Mouse (Mus musculus): ENCODE measurements at regions not wholly inside any gene's neighbourhood (a gene's known extent, or its start where the extent isn't known, plus 50 kb on each side); places are given as distances from the start of the nearest gene placed in this dataset.

DNA sequence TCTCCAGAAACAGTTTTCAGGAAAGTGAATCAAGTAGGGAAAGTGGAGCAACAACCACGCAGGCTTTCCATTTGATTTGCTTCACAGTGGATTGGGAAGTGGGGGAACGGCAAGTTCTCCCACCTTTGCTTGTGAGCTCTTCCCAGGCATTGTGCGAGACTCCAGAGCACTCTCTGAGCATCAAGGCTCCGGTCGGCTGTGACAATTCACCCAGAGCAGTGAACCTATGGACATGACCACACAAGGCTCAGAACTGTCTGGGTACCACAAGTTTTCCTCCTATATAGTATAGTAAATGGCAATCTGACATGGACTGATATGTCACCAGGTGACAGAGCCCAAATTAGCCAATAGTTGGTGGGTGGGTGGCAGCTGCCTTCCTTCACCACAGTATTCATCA is 527.0 kb downstream of the Arl4a start:
- WGBS = 89% methylated on average over 5 of the region's 5 CpGs
- DNase-seq (ENCODE audit: low read depth, low spot score) = no peak

DNA sequence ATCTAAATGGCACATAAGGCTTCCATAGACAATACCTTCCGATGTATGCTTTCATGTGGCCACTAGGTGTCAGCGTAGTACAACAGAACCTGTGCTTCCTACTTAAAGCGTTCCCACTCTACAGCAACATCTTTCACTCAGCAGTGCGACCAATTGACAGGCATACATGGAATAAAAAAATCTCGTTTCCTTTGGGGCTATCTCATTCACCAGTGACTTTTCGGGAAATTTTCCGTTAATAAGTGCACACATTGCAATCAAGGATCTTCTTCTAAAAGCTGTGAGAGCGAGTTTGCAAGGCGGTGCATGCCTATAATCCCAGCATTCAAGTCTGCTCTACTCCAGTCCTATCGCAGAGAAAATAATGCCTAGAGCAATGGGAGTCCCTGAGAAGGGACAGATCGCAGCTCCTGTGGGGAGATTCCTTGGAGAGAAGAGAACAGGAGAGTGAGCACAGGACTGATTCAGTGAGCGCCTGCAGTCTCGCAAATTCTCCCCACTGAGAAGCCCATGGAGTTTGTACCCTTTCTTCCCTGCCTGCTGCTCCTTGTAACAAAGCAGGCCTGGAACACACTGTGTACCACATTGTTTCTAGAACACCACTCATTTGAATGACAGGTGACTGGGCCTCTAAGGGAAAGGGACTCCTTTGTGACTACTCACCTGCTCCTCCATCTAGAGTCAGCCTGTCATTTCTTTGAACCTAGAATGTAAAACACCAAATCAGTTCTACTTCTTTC is 527.6 kb downstream of the Arl4a start:
- peak; percentile 36 for DNase-seq (ENCODE audit: low read depth, low spot score)
- 29% methylated on average over 13 of the region's 13 CpGs for WGBS

DNA sequence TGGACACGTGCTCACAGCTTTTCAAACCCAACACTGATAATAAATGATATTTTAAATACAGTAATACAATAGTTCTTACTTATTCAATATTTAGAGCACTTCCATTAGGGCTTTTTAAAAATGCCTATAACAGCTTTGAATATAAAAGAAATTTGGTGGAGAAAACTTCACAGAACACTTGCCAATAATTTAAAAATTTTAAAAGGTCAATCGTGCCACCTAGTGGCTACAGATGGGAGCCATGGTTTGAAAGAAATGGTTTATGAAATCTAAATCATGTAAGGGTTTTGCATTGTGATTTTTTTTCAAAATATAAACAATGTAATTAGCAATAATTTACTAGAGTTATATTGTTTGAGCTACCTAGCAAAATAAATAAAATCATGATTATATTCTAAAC is 541.6 kb downstream of the Arl4a start:
- 40% methylated on average over 2 of the region's 2 CpGs for WGBS
- no peak for DNase-seq (ENCODE audit: low read depth, low spot score)

DNA sequence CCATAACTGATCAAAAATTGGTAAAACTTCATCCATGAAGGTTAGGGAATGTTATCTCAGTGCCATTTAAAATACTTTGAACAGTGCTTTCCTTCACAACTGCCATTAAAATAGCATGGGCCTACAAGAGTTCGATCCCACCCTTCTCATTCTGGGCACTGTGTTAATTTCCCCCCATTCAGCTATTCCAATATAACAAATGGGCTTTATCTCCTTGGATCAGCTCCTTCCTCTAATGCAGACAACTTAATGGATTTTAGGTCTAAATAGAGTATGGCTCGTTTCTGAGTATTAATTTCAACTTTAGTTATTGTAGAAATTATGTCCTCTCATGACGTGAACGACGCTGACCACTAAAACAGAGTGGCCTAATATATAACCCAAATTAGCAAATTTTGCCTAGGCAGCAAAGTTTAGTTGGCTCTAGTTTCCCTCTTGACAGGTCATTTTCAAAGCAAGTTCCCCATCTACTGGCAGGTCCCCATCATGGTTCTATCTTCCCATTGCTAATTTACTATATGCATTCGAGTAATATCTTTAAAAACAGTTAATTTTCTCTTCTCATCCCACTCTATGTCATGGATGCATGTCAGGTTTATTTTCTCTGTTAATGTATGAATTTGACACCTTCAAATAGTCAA is 544.1 kb downstream of the Arl4a start:
- no peak for DNase-seq (ENCODE audit: low read depth, low spot score)
- WGBS = 60% methylated on average over 6 of the region's 6 CpGs

DNA sequence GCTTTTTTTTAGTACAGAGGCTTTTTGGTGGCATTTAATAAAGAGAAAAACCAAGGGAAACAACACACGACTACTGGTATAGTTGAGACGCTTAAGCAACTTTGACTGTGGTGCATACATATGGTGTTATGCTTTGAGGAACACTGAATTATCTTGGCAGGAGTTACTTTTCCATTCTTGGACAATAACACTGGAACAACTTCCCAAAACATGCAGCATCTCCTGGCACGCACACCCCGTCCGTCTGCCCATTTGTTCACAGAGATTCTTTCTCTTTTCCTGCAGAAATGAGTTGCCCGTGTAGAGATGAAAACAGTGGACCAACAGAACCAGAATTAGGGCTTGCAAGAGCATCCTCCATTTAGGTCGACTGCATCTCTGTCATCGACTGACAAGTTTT is 544.7 kb downstream of the Arl4a start:
- DNase-seq (ENCODE audit: low read depth, low spot score) = no peak
- 71% methylated on average over 8 of the region's 8 CpGs for WGBS

DNA sequence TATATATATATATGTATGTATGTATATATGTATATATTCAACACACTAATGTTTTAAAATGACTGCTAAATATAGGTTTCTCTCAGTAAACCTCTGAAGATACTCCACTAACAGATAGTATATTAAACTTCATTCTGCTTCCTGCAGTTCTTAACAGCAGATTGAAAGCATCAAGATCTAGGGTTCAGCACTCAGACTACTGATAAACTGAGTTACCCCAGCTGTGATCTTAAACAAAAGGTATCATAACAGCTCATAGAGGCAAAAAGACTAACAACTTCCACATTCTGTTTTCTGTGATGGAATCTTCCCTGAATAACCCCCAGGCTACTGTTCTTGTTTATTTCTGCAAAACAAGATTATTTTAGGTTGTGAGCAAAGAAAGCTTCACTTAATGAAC is 564.8 kb downstream of the Arl4a start:
- no peak for DNase-seq (ENCODE audit: low read depth, low spot score)

All from large intestine, adult 2 months (tissue).